Mouse (Mus musculus): Measurements from ENCODE around the gene Cdc26.

Gene Cdc26

GRCm38 (mm10) chr4:62408601-62409282 is at the start of gene Cdc26, which contains the start of gene Prpf4:
Gene Cdc26 (minus strand): TSS chr4:62408642.
Gene Prpf4 (plus strand): TSS chr4:62408797.
- ATAC-seq (ENCODE audit: insufficient number of reproducible peaks, low FRiP score, low TSS enrichment): peak; percentile 98

- ATAC-seq (ENCODE audit: insufficient number of reproducible peaks, low FRiP score, low TSS enrichment): peak; percentile 56; the same call in 1 of the 2 replicates
Observed at GRCm38 (mm10) chr4:62454995-62455394, 46.6 kb upstream of the Cdc26 start.

GRCm38 (mm10) chr4:62440986-62441385 is 32.5 kb upstream of the Cdc26 start:
- ATAC-seq (ENCODE audit: insufficient number of reproducible peaks, low FRiP score, low TSS enrichment): no peak

- peak; percentile 98 for ATAC-seq (ENCODE audit: insufficient number of reproducible peaks, low FRiP score, low TSS enrichment)
Observed at GRCm38 (mm10) chr4:62440544-62440943, 32.1 kb upstream of the Cdc26 start.

GRCm38 (mm10) chr4:62439793-62440192 is 31.4 kb upstream of the Cdc26 start:
- no peak for ATAC-seq (ENCODE audit: insufficient number of reproducible peaks, low FRiP score, low TSS enrichment)

GRCm38 (mm10) chr4:62437871-62438270 is 29.4 kb upstream of the Cdc26 start:
- no peak for ATAC-seq (ENCODE audit: insufficient number of reproducible peaks, low FRiP score, low TSS enrichment)

- no peak for ATAC-seq (ENCODE audit: insufficient number of reproducible peaks, low FRiP score, low TSS enrichment)
Observed at GRCm38 (mm10) chr4:62437256-62437778, 28.9 kb upstream of the Cdc26 start.

- no peak for ATAC-seq (ENCODE audit: insufficient number of reproducible peaks, low FRiP score, low TSS enrichment)
Observed at GRCm38 (mm10) chr4:62435081-62435480, 26.6 kb upstream of the Cdc26 start, which contains the start of gene Rnf183. Gene Rnf183 (minus strand): TSS chr4:62435252.

- no peak for ATAC-seq (ENCODE audit: insufficient number of reproducible peaks, low FRiP score, low TSS enrichment)
Observed at GRCm38 (mm10) chr4:62433939-62434870, 25.8 kb upstream of the Cdc26 start.

- ATAC-seq (ENCODE audit: insufficient number of reproducible peaks, low FRiP score, low TSS enrichment): no peak
Observed at GRCm38 (mm10) chr4:62431522-62431921, 23.1 kb upstream of the Cdc26 start.

- ATAC-seq (ENCODE audit: insufficient number of reproducible peaks, low FRiP score, low TSS enrichment): no peak
Observed at GRCm38 (mm10) chr4:62430678-62431077, 22.2 kb upstream of the Cdc26 start.

GRCm38 (mm10) chr4:62429616-62430015 is 21.2 kb upstream of the Cdc26 start:
- ATAC-seq (ENCODE audit: insufficient number of reproducible peaks, low FRiP score, low TSS enrichment): no peak

GRCm38 (mm10) chr4:62427978-62428758 is 19.7 kb upstream of the Cdc26 start:
- ATAC-seq (ENCODE audit: insufficient number of reproducible peaks, low FRiP score, low TSS enrichment): peak; percentile 56

- no peak for ATAC-seq (ENCODE audit: insufficient number of reproducible peaks, low FRiP score, low TSS enrichment)
Observed at GRCm38 (mm10) chr4:62425891-62426290, 17.4 kb upstream of the Cdc26 start.

GRCm38 (mm10) chr4:62419091-62419490 is 10.6 kb upstream of the Cdc26 start:
- peak; percentile 82 for ATAC-seq (ENCODE audit: insufficient number of reproducible peaks, low FRiP score, low TSS enrichment)

- ATAC-seq (ENCODE audit: insufficient number of reproducible peaks, low FRiP score, low TSS enrichment): no peak
Observed at GRCm38 (mm10) chr4:62418448-62418847, 10.0 kb upstream of the Cdc26 start.

GRCm38 (mm10) chr4:62411606-62412005 is 3.2 kb upstream of the Cdc26 start:
- no peak for ATAC-seq (ENCODE audit: insufficient number of reproducible peaks, low FRiP score, low TSS enrichment)

GRCm38 (mm10) chr4:62410325-62410724 is 1.9 kb upstream of the Cdc26 start:
- ATAC-seq (ENCODE audit: insufficient number of reproducible peaks, low FRiP score, low TSS enrichment): no peak

GRCm38 (mm10) chr4:62409615-62410014 is 1.2 kb upstream of the Cdc26 start:
- ATAC-seq (ENCODE audit: insufficient number of reproducible peaks, low FRiP score, low TSS enrichment): no peak
